Mouse (Mus musculus) thymus, postnatal 14 days (tissue): Measurements from ENCODE around the gene Nrde2.

Experiments
- DNase-seq: peaks from one replicate; pipeline ENCODE4 v3.0.0; 2021

Gene Nrde2

GRCm38 (mm10) chr12:100124913-100125798 lies 34.3 kb downstream of the Nrde2 start:
- no peak for DNase-seq

DNA sequence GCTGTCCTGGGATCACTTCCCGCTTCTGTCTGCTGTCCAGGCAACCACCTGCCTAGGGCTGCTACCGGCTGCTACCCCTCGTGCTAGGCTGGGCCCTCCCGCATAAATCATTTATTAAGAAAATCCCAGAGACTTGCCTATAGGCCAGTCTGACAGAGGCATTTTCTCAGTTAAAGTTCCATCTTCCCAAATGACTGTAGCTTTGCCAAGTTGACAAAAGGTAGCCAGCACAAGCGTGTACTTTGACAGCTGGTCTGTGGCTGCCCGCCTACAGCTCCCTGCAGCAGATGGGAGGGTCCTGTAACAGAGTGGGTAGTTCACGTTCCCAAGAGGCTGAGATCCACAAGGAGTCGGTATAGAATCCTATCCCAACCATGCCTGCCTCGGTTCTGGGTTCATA lies 36.0 kb downstream of the Nrde2 start:
- DNase-seq, result no peak

- no peak for DNase-seq
Observed at GRCm38 (mm10) chr12:100122921-100123381, 36.5 kb downstream of the Nrde2 start.

DNA sequence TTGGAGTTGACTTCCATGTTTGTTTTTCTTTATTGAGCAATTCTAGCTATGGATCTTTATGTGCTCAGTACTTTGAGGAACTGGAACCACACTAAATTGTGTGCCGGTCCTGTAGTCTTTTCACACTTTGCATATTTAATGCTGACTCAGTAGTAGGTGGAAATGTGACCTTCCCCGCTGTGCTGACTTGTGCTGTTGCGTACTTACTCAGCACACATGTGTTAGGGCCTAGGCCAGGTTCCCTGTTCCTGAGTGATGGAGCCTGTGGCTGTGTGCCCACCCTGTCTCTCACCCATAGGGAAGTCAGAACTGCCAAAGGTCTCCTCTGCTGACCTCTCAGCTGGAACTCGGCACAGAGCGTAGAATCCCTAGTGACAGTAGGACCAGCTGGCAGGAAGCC lies 43.5 kb downstream of the Nrde2 start:
- no peak for DNase-seq

GRCm38 (mm10) chr12:100109986-100110696 lies 49.3 kb downstream of the Nrde2 start, which contains the start of gene Psmc1:
Gene Psmc1 (plus strand): TSS chr12:100110154.
- DNase-seq, result peak; percentile 83

GRCm38 (mm10) chr12:100107436-100107835 lies 52.0 kb downstream of the Nrde2 start:
- no peak for DNase-seq

- peak; percentile 81 for DNase-seq
Observed at GRCm38 (mm10) chr12:100106275-100106895, 53.1 kb downstream of the Nrde2 start.

GRCm38 (mm10) chr12:100104530-100104929 lies 54.9 kb downstream of the Nrde2 start:
- no peak for DNase-seq

DNA sequence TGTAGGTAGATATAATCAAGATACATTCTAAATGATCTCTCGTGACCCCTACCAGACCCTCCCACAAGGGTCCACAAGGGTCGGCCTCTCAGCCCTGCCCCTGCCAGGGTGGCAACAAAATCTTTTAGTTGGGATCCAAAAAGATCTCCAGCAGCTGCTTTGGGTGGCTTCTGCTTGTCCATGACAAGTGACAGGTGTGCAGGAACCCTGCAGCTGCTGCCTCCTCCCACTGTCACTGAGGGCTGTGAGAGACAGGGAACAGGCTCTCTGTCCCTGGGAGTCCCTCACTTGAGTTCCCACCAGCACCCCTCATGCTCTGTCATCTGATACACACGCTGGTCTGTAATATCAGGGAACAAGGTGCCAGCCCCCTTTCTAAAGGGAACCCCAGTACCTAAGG lies 57.8 kb downstream of the Nrde2 start:
- no peak for DNase-seq

GRCm38 (mm10) chr12:100100707-100101030 lies 58.8 kb downstream of the Nrde2 start:
- DNase-seq, result no peak

GRCm38 (mm10) chr12:100099971-100100706 lies 59.3 kb downstream of the Nrde2 start:
- DNase-seq, result no peak

GRCm38 (mm10) chr12:100093046-100093445 lies 66.4 kb downstream of the Nrde2 start:
- DNase-seq, result no peak

GRCm38 (mm10) chr12:100090750-100091149 lies 68.7 kb downstream of the Nrde2 start:
- no peak for DNase-seq

DNA sequence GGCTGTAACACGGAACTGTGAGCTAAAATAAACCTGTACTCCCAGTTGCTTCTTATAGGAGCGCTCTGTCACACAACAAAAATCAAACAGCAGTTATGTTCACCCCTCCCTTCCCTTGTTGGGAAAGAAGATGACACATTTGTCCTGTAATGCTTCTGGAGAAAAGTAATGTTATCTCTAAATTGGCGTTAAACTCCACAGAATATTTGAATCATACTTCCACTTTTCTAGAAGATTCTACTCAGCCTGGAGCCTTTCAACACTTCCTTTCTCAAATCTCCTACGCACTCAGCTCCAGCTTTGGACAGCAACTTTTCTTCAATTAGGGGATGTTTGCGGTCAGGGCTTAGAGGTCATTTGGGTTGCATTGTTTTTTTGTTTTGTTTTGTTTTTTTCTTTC lies 70.2 kb downstream of the Nrde2 start:
- no peak for DNase-seq

DNA sequence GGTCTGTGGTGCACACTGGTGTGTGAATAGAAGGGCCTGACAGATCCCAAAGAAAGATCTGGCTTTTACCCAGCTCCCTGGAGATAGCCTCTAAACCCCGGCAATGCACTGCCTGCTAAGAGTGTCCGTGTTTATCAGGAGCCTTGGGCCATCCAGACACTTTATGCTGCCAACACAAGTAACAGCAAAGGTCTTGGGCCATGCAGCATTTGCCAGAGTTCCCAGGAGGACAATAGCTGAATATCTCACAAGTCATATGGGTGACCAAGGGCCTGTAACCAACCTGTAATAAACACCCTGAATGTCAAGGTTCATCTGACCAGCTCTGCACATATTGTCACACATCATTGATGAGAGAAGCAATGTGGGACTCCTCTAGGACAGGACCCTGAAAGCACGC lies 71.4 kb downstream of the Nrde2 start:
- no peak for DNase-seq

- DNase-seq, result no peak
Observed at GRCm38 (mm10) chr12:100079636-100080286, 79.7 kb downstream of the Nrde2 start.

GRCm38 (mm10) chr12:100075715-100076114 lies 83.7 kb downstream of the Nrde2 start:
- no peak for DNase-seq
